Mouse (Mus musculus): ENCODE measurements around the gene Ccdc6. TPM values are rescaled to one million over a fixed set of nuclear protein-coding genes. Genes with fewer than 3 reads are reported as not detected.

Gene Ccdc6
- total RNA-seq, 1 experiment = 21.3 TPM

DNA sequence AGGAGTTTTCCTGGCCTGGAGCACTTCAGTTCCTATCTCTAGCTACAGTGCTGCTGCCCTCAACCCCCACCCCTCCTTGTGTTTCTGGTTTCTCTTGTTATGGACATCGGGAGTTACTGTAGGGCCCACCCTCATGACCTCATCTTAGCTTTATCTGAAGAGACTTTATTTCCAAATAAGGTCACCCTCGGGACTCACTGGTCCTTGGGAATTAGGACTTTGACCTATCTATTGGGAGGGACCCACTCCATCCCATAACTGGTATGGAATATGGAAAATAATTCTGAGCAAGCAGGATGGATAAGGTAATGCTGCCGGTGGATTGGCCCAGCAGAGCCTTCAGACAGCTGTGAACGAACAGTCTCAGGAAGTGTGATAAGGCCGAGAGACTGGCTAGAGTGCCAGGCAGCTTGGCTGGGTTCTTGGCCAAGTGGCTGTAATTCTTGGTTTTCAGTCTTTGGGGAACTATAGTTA is 35.2 kb downstream of the Ccdc6 start:
- no peak overlapping the region for H3K9ac ChIP-seq (ENCODE audit: insufficient read depth, low read depth, low read length, poor library complexity, severe bottlenecking)
- peaks cover 11 to 12% of the 10 kb centered on the region in 2 experiments; a peak in 3 of 4 replicates for H3K4me1 ChIP-seq (ENCODE audit: control insufficient read depth in 2 of 2, insufficient read depth in 2 of 2, low read length in 2 of 2, poor library complexity in 1 of 2)
- peaks cover 3% of the 10 kb centered on the region; the same call in 1 of the 2 replicates for H3K36me3 ChIP-seq (ENCODE audit: control insufficient read depth, insufficient read depth, low read length, poor library complexity, severe bottlenecking)
- in situ Hi-C loops (cut with MboI; ENCODE audit: low sequenced_read_pairs in 2 of 2, unreplicated experiment in 2 of 2) = no loop called here
- no peak for TF ChIP-seq HCFC1 (IDR thresholded peaks at IDR 0.05; ENCODE audit: borderline replicate concordance, insufficient read depth, low read length)
- no peak for TF ChIP-seq MAFK (IDR thresholded peaks at IDR 0.05; ENCODE audit: insufficient read depth, low read depth, low read length)
- no peak for TF ChIP-seq ZC3H11A (IDR thresholded peaks at IDR 0.05; ENCODE audit: borderline replicate concordance, low read depth, low read length)
- TF ChIP-seq ZNF384 (IDR thresholded peaks at IDR 0.05; ENCODE audit: low read depth, low read length) = no peak
- TF ChIP-seq CHD2 (IDR thresholded peaks at IDR 0.05; ENCODE audit: low read depth, low read length) = no peak
- no peak for DNase-seq (ENCODE audit: low read depth, low spot score)
- no peak overlapping the region for H3K27ac ChIP-seq (ENCODE audit: insufficient read depth, low read depth, low read length, poor library complexity, severe bottlenecking)
- no peaks in the 10 kb centered on the region for H3K9me3 ChIP-seq (ENCODE audit: control insufficient read depth, insufficient read depth, low read depth, low read length)
- no peak overlapping the region for H3K4me3 ChIP-seq (ENCODE audit: insufficient read depth in 1 of 2, low read depth in 1 of 2, low read length in 2 of 2, poor library complexity in 1 of 2, severe bottlenecking in 1 of 2)

DNA sequence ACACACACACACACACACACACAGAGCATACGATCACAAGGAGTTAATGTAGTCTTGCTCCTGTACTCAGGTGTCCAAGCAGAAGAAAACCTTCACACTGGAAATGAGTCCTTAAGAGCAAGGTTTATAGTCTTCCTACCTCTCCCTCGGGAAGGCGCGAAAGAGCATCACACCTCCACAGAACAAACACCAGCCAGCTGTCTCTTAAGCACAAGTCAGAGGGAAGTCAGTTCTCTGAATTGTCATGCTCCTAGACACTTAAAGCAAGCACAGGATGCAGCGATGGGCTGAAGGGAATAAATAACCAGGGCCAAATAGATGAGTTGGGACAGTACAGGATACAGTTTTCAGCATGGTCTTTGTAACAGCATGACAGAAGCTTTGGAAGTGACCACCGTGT is 35.8 kb downstream of the Ccdc6 start:
- no peak for DNase-seq (ENCODE audit: low read depth, low spot score)
- Histone ChIP-seq H3K27ac (ENCODE audit: insufficient read depth, low read depth, low read length, poor library complexity, severe bottlenecking) (no peak overlapping the region), H3K9ac (ENCODE audit: insufficient read depth, low read depth, low read length, poor library complexity, severe bottlenecking) (no peak overlapping the region), H3K36me3 (ENCODE audit: control insufficient read depth, insufficient read depth, low read length, poor library complexity, severe bottlenecking) (peaks cover 3% of the 10 kb centered on the region; the same call in 1 of the 2 replicates), H3K4me1 (ENCODE audit: control insufficient read depth in 2 of 2, insufficient read depth in 2 of 2, low read length in 2 of 2, poor library complexity in 1 of 2) (peaks cover 12 to 13% of the 10 kb centered on the region in 2 experiments; a peak in 3 of 4 replicates), H3K9me3 (ENCODE audit: control insufficient read depth, insufficient read depth, low read depth, low read length) (no peaks in the 10 kb centered on the region), H3K4me3 (ENCODE audit: insufficient read depth in 1 of 2, low read depth in 1 of 2, low read length in 2 of 2, poor library complexity in 1 of 2, severe bottlenecking in 1 of 2) (no peak overlapping the region)
- TF ChIP-seq HCFC1 (IDR thresholded peaks at IDR 0.05; ENCODE audit: borderline replicate concordance, insufficient read depth, low read length) (no peak), ZC3H11A (IDR thresholded peaks at IDR 0.05; ENCODE audit: borderline replicate concordance, low read depth, low read length) (no peak), ZNF384 (IDR thresholded peaks at IDR 0.05; ENCODE audit: low read depth, low read length) (no peak), CHD2 (IDR thresholded peaks at IDR 0.05; ENCODE audit: low read depth, low read length) (no peak), MAFK (IDR thresholded peaks at IDR 0.05; ENCODE audit: insufficient read depth, low read depth, low read length) (no peak)
- in situ Hi-C loops (cut with MboI; ENCODE audit: low sequenced_read_pairs in 2 of 2, unreplicated experiment in 2 of 2) = no loop called here

DNA sequence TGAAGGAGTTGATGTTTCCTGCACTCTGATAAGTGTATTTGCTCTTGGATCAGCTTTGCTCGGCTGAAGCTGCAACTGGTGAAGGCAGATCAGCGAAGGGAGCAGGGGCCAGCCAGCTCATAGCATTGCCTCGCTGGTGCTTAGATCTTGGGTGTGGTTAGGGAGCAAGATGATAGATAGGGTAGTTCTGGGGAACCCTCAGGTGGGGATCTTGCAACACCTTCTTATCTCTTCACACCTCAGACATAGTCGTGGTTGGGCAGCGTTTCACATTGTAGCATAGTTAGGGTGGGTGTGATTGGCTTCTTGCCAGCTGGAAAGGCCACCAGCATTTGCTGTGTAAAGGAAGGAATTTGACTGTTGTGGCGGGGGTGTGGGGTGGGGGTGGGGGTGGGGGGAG is 36.3 kb downstream of the Ccdc6 start:
- no peak overlapping the region for H3K27ac ChIP-seq (ENCODE audit: insufficient read depth, low read depth, low read length, poor library complexity, severe bottlenecking)
- H3K36me3 ChIP-seq (ENCODE audit: control insufficient read depth, insufficient read depth, low read length, poor library complexity, severe bottlenecking) = peaks cover 3% of the 10 kb centered on the region; the same call in 1 of the 2 replicates
- peaks cover 13 to 14% of the 10 kb centered on the region in 2 experiments; a peak in 3 of 4 replicates for H3K4me1 ChIP-seq (ENCODE audit: control insufficient read depth in 2 of 2, insufficient read depth in 2 of 2, low read length in 2 of 2, poor library complexity in 1 of 2)
- H3K9me3 ChIP-seq (ENCODE audit: control insufficient read depth, insufficient read depth, low read depth, low read length) = no peaks in the 10 kb centered on the region
- in situ Hi-C loops (cut with MboI; ENCODE audit: low sequenced_read_pairs in 2 of 2, unreplicated experiment in 2 of 2) = no loop called here
- no peak for DNase-seq (ENCODE audit: low read depth, low spot score)
- TF ChIP-seq ZC3H11A (IDR thresholded peaks at IDR 0.05; ENCODE audit: borderline replicate concordance, low read depth, low read length) (no peak), HCFC1 (IDR thresholded peaks at IDR 0.05; ENCODE audit: borderline replicate concordance, insufficient read depth, low read length) (no peak), CHD2 (IDR thresholded peaks at IDR 0.05; ENCODE audit: low read depth, low read length) (no peak)
- no peak overlapping the region for H3K9ac ChIP-seq (ENCODE audit: insufficient read depth, low read depth, low read length, poor library complexity, severe bottlenecking)
- no peak overlapping the region for H3K4me3 ChIP-seq (ENCODE audit: insufficient read depth in 1 of 2, low read depth in 1 of 2, low read length in 2 of 2, poor library complexity in 1 of 2, severe bottlenecking in 1 of 2)

DNA sequence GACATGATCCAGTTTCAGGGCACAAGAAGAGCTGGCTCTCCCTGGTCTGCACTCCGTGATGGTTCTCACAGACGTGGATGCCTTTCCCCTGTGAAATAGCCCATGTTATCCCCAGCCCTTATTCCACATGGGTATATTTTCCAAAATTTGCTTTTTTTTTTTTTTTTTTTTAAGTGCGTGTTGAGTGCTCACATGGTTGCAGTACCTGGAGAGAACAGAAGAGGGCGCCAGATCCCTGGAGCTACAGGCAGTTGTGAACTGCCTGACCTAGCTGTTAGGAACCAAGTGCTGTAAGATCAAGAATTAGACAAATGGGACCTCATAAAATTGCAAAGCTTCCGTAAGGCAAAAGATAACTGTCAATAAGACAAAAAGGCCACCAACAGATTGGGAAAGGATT is 38.8 kb downstream of the Ccdc6 start:
- Histone ChIP-seq H3K27ac (ENCODE audit: insufficient read depth, low read depth, low read length, poor library complexity, severe bottlenecking) (no peak overlapping the region), H3K36me3 (ENCODE audit: control insufficient read depth, insufficient read depth, low read length, poor library complexity, severe bottlenecking) (no peaks in the 10 kb centered on the region; the same call in 1 of the 2 replicates), H3K4me1 (ENCODE audit: control insufficient read depth in 2 of 2, insufficient read depth in 2 of 2, low read length in 2 of 2, poor library complexity in 1 of 2) (peaks cover 25 to 27% of the 10 kb centered on the region in 2 experiments), H3K9me3 (ENCODE audit: control insufficient read depth, insufficient read depth, low read depth, low read length) (no peaks in the 10 kb centered on the region), H3K9ac (ENCODE audit: insufficient read depth, low read depth, low read length, poor library complexity, severe bottlenecking) (no peak overlapping the region), H3K4me3 (ENCODE audit: insufficient read depth in 1 of 2, low read depth in 1 of 2, low read length in 2 of 2, poor library complexity in 1 of 2, severe bottlenecking in 1 of 2) (no peak overlapping the region)
- peak; percentile 69 for DNase-seq (ENCODE audit: low read depth, low spot score)
- no peak for TF ChIP-seq HCFC1 (IDR thresholded peaks at IDR 0.05; ENCODE audit: borderline replicate concordance, insufficient read depth, low read length)
- TF ChIP-seq ZNF384 (IDR thresholded peaks at IDR 0.05; ENCODE audit: low read depth, low read length) = peak; percentile 98
- 0 out of 2 replicates have a peak, but pooled peaks have one; percentile 23 for TF ChIP-seq ZC3H11A (IDR thresholded peaks at IDR 0.05; ENCODE audit: borderline replicate concordance, low read depth, low read length)
- in situ Hi-C loops (cut with MboI; ENCODE audit: low sequenced_read_pairs in 2 of 2, unreplicated experiment in 2 of 2) = no loop called here

DNA sequence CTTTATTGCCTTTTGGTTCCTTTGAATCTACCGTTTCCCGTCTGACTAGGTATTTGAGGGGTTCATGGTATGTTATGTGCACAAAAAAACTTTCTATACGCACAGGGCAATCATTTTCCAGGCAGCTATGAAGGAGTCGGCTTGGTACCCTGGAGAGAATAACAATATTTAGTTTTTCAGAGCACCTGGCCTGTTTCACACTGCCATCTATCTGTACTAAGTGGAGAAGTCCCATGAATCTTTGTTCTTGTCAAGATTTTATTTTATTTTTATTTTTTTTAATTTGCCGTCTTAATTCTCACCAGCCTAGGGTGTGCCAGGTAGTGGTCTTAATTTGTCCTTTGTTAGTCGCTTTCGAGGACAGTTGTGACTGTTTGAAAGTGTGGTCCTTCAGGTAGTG is 40.7 kb downstream of the Ccdc6 start:
- DNase-seq (ENCODE audit: low read depth, low spot score) = no peak
- Histone ChIP-seq H3K9ac (ENCODE audit: insufficient read depth, low read depth, low read length, poor library complexity, severe bottlenecking) (no peak overlapping the region), H3K9me3 (ENCODE audit: control insufficient read depth, insufficient read depth, low read depth, low read length) (no peaks in the 10 kb centered on the region), H3K36me3 (ENCODE audit: control insufficient read depth, insufficient read depth, low read length, poor library complexity, severe bottlenecking) (peaks cover 2% of the 10 kb centered on the region; the same call in 1 of the 2 replicates), H3K4me1 (ENCODE audit: control insufficient read depth in 2 of 2, insufficient read depth in 2 of 2, low read length in 2 of 2, poor library complexity in 1 of 2) (peaks cover 16 to 26% of the 10 kb centered on the region in 2 experiments), H3K4me3 (ENCODE audit: insufficient read depth in 1 of 2, low read depth in 1 of 2, low read length in 2 of 2, poor library complexity in 1 of 2, severe bottlenecking in 1 of 2) (peak overlapping the region in 1 of 2 experiments; percentile 32; a peak in 1 of 4 replicates), H3K27ac (ENCODE audit: insufficient read depth, low read depth, low read length, poor library complexity, severe bottlenecking) (no peak overlapping the region)
- in situ Hi-C loops (cut with MboI; ENCODE audit: low sequenced_read_pairs in 2 of 2, unreplicated experiment in 2 of 2) = no loop called here
- TF ChIP-seq MAFK (IDR thresholded peaks at IDR 0.05; ENCODE audit: insufficient read depth, low read depth, low read length) = no peak
